In the genomic region with DNA sequence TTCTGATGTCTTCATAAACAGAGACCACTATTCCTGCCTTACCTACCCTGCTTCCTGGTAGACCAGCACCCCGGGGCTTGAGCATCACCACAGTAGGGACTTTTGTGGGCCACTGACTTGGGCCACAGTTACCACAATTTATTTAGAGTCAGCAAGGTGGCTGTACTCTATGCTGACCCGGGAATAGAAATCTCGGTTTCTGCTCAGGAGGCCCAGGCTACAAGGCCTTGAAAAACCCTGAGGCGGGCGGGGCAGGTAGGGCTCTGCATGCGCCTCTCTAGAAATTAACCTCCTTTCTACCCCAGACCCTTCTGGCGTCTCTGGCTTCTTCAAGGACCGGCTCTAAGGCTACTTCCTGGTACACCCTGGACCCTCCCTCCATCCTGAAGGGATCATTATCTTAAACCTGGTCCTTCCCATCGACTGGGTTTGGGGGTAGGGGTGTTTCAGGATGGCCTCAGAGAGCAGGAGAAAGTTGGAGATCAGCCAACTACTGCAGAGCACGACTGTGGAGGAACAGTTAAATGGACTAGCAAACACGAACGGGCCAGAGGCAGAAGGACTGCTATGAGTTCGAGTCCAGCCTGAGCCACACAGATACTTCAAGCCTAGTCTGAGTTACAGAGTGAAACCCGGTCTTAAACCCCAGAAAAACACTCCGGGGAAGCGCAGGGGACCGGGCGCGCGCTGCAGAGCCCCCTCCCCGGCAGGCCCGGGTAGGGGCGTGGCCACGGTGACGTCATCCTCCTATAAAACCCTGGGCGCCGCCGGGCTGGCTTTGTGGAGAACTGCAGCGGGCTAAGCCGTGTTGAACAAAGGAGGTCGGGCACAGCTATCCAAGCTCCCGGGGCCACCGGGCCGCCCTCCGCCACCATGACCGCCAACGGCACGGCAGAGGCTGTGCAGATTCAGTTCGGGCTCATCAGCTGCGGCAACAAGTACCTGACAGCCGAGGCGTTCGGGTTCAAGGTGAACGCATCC, we compare ENCODE assay signal across 8 mouse cellular contexts. TPM values are rescaled to one million over a fixed set of nuclear protein-coding genes. Genes with fewer than 3 reads are reported as not detected.
DNase-seq lines count a peak whose midpoint lies in the region; ATAC-seq and TF ChIP-seq lines count a peak whose summit lies in the region.

A gene (plus strand): TSS at position 768 of the 981 bp plus-strand sequence.

- no peaks in the 10 kb centered on the region for H3K36me3 ChIP-seq in embryonic facial prominence, embryonic 15.5 days
- H3K36me3 ChIP-seq in heart, embryonic 10.5 days = peaks cover 13% of the 10 kb centered on the region; the same call in 1 of the 2 replicates
- H3K36me3 ChIP-seq in kidney, embryonic 14.5 days (ENCODE audit: control insufficient read depth, insufficient read depth, low read length) = peaks cover 2% of the 10 kb centered on the region; the same call in 1 of the 2 replicates
- no peaks in the 10 kb centered on the region for H3K36me3 ChIP-seq in limb, embryonic 15.5 days
- no peaks in the 10 kb centered on the region for H3K36me3 ChIP-seq in myocyte (ENCODE audit: control insufficient read depth, insufficient read depth)
- no peaks in the 10 kb centered on the region for H3K36me3 ChIP-seq in stomach, embryonic 16.5 days (ENCODE audit: control insufficient read depth, insufficient read depth, low read length)

- peak within 1 kb of the TSS; percentile 92 for H3ac ChIP-seq in myocyte (ENCODE audit: control insufficient read depth, insufficient read length)

- no peak; the same call in 1 of the 2 replicates for TF ChIP-seq POLR2A in bone marrow, adult 2 months (IDR thresholded peaks at IDR 0.05; ENCODE audit: borderline replicate concordance, control insufficient read depth, low read depth, low read length)
- TF ChIP-seq POLR2A in myocyte (IDR thresholded peaks at IDR 0.05; ENCODE audit: insufficient read length, low read depth) = peak; percentile 93

- DNase-seq in B cell, adult 2 months = peak; percentile 63 to 65
- peak; percentile 92 for DNase-seq in heart, embryonic 10.5 days (ENCODE audit: low spot score)

- WGBS in bone marrow, adult 2 months = 15% methylated on average over 44 of the region's 44 CpGs
- WGBS in embryonic facial prominence, embryonic 15.5 days = 6% methylated on average over 44 of the region's 44 CpGs
- 7% methylated on average over 44 of the region's 44 CpGs for WGBS in heart, embryonic 10.5 days
- WGBS in kidney, embryonic 14.5 days = 8% methylated on average over 44 of the region's 44 CpGs
- 8% methylated on average over 44 of the region's 44 CpGs for WGBS in limb, embryonic 15.5 days
- 8% methylated on average over 44 of the region's 44 CpGs for WGBS in stomach, embryonic 16.5 days

- H3K9ac ChIP-seq in embryonic facial prominence, embryonic 15.5 days = peak within 1 kb of the TSS; percentile 86
- peak within 1 kb of the TSS; percentile 95 for H3K9ac ChIP-seq in kidney, embryonic 14.5 days (ENCODE audit: low read depth, low read length)
- H3K9ac ChIP-seq in limb, embryonic 15.5 days = peak within 1 kb of the TSS; percentile 85
- H3K9ac ChIP-seq in stomach, embryonic 16.5 days (ENCODE audit: low read length) = peak within 1 kb of the TSS; percentile 96

- no peaks in the 10 kb centered on the region for H3K9me3 ChIP-seq in embryonic facial prominence, embryonic 15.5 days (replicated peaks)
- no peaks in the 10 kb centered on the region for H3K9me3 ChIP-seq in heart, embryonic 10.5 days
- no peaks in the 10 kb centered on the region for H3K9me3 ChIP-seq in kidney, embryonic 14.5 days (ENCODE audit: control insufficient read depth, low read length)
- H3K9me3 ChIP-seq in limb, embryonic 15.5 days = no peaks in the 10 kb centered on the region
- H3K9me3 ChIP-seq in stomach, embryonic 16.5 days (replicated peaks; ENCODE audit: control insufficient read depth, low read length) = no peaks in the 10 kb centered on the region

- peak; percentile 68 for ATAC-seq in embryonic facial prominence, embryonic 15.5 days (ENCODE audit: insufficient number of reproducible peaks, low FRiP score, low TSS enrichment, low read depth)
- ATAC-seq in kidney, embryonic 14.5 days (ENCODE audit: low FRiP score, low TSS enrichment) = peak; percentile 70
- peak; percentile 68 for ATAC-seq in limb, embryonic 15.5 days (ENCODE audit: insufficient number of reproducible peaks, low FRiP score, low TSS enrichment, low read depth)
- peak; percentile 70 for ATAC-seq in stomach, embryonic 16.5 days (ENCODE audit: insufficient read depth, low FRiP score)

- H3K27ac ChIP-seq in bone marrow, adult 2 months (ENCODE audit: control insufficient read depth, insufficient read depth, low read depth, low read length, poor library complexity) = peak within 1 kb of the TSS; percentile 24; the same call in 1 of the 2 replicates
- peak within 1 kb of the TSS; percentile 98 for H3K27ac ChIP-seq in embryonic facial prominence, embryonic 15.5 days (replicated peaks)
- peak within 1 kb of the TSS; percentile 96 for H3K27ac ChIP-seq in heart, embryonic 10.5 days
- H3K27ac ChIP-seq in kidney, embryonic 14.5 days (ENCODE audit: low read depth, low read length) = peak within 1 kb of the TSS; percentile 99
- peak within 1 kb of the TSS; percentile 98 for H3K27ac ChIP-seq in limb, embryonic 15.5 days
- peak within 1 kb of the TSS; percentile 99 for H3K27ac ChIP-seq in stomach, embryonic 16.5 days (ENCODE audit: low read length)

- H3K4me3 ChIP-seq in bone marrow, adult 2 months (replicated peaks; ENCODE audit: control insufficient read depth, low read depth, low read length) = peak within 1 kb of the TSS; percentile 26
- H3K4me3 ChIP-seq in embryonic facial prominence, embryonic 15.5 days (replicated peaks) = peak within 1 kb of the TSS; percentile 75
- peak within 1 kb of the TSS; percentile 78 for H3K4me3 ChIP-seq in heart, embryonic 10.5 days
- H3K4me3 ChIP-seq in kidney, embryonic 14.5 days (ENCODE audit: low read length) = peak within 1 kb of the TSS; percentile 72
- peak within 1 kb of the TSS; percentile 78 for H3K4me3 ChIP-seq in limb, embryonic 15.5 days
- H3K4me3 ChIP-seq in myocyte = peak within 1 kb of the TSS; percentile 97
- H3K4me3 ChIP-seq in stomach, embryonic 16.5 days (replicated peaks; ENCODE audit: low read length) = peak within 1 kb of the TSS; percentile 88

- H3K4me2 ChIP-seq in embryonic facial prominence, embryonic 15.5 days (replicated peaks) = peak within 1 kb of the TSS; percentile 88
- H3K4me2 ChIP-seq in kidney, embryonic 14.5 days (replicated peaks; ENCODE audit: low read depth, low read length) = peak within 1 kb of the TSS; percentile 81
- peak within 1 kb of the TSS; percentile 89 for H3K4me2 ChIP-seq in limb, embryonic 15.5 days
- peak within 1 kb of the TSS; percentile 94 for H3K4me2 ChIP-seq in myocyte (ENCODE audit: low read depth)
- peak within 1 kb of the TSS; percentile 61 for H3K4me2 ChIP-seq in stomach, embryonic 16.5 days (ENCODE audit: low read depth, low read length)

- H3K4me1 ChIP-seq in bone marrow, adult 2 months (ENCODE audit: control insufficient read depth, insufficient read depth, low read length) = no peaks in the 10 kb centered on the region
- peaks cover 41% of the 10 kb centered on the region for H3K4me1 ChIP-seq in embryonic facial prominence, embryonic 15.5 days
- H3K4me1 ChIP-seq in heart, embryonic 10.5 days = peaks cover 63% of the 10 kb centered on the region
- peaks cover 16% of the 10 kb centered on the region for H3K4me1 ChIP-seq in kidney, embryonic 14.5 days (ENCODE audit: control insufficient read depth, insufficient read depth, low read length)
- peaks cover 39% of the 10 kb centered on the region for H3K4me1 ChIP-seq in limb, embryonic 15.5 days
- peaks cover 29% of the 10 kb centered on the region for H3K4me1 ChIP-seq in stomach, embryonic 16.5 days (ENCODE audit: control insufficient read depth, insufficient read depth, low read length)

- no peak for TF ChIP-seq CTCF in bone marrow, adult 2 months (IDR thresholded peaks at IDR 0.05; ENCODE audit: control insufficient read depth, insufficient read depth, low read length)

- H3K27me3 ChIP-seq in embryonic facial prominence, embryonic 15.5 days = no peaks in the 10 kb centered on the region
- 0 out of 2 replicates have a peak, but pooled peaks cover 4% of the 10 kb centered on the region for H3K27me3 ChIP-seq in heart, embryonic 10.5 days (ENCODE audit: insufficient read depth, poor library complexity, severe bottlenecking)
- no peaks in the 10 kb centered on the region for H3K27me3 ChIP-seq in kidney, embryonic 14.5 days (ENCODE audit: control insufficient read depth, insufficient read depth, low read length)
- no peaks in the 10 kb centered on the region for H3K27me3 ChIP-seq in limb, embryonic 15.5 days
- no peaks in the 10 kb centered on the region for H3K27me3 ChIP-seq in myocyte (ENCODE audit: control insufficient read depth, insufficient read depth, insufficient read length)
- H3K27me3 ChIP-seq in stomach, embryonic 16.5 days (ENCODE audit: control insufficient read depth, insufficient read depth, low read length) = no peaks in the 10 kb centered on the region

- H3K79me2 ChIP-seq in myocyte (ENCODE audit: control insufficient read depth, insufficient read depth) = peaks cover 43% of the 10 kb centered on the region

TF ChIP-seq in myocyte, 11 proteins besides CTCF, POLR2A, EP300 and RAD21:
- TF ChIP-seq POLR2AphosphoS2 (IDR thresholded peaks at IDR 0.05; ENCODE audit: insufficient read length, low read depth) (peak; percentile 93), CEBPB (IDR thresholded peaks at IDR 0.05; ENCODE audit: insufficient read depth, poor library complexity, severe bottlenecking) (no peak), REST (IDR thresholded peaks at IDR 0.05; ENCODE audit: insufficient read depth, insufficient read length) (peak; percentile 1)

RNA-seq across cellular contexts. Expression of the gene that starts here (rescaled TPM):
- polyA plus RNA-seq in bone marrow, adult 2 months (2011; ENCODE audit: insufficient read depth, insufficient read length, low replicate concordance, missing spikeins) = 6.4 and 15.2 TPM in 2 replicates
- polyA plus RNA-seq in embryonic facial prominence, embryonic 15.5 days (2015; fragmentation: Nextera tagmentation; extraction: Ambion mirVana) = 328 TPM in 2 replicates
- 254 and 329 TPM in 2 replicates for polyA plus RNA-seq in heart, embryonic 10.5 days (2016; fragmentation: Nextera tagmentation; extraction: Ambion mirVana)
- 312 and 390 TPM in 2 replicates for polyA plus RNA-seq in kidney, embryonic 14.5 days (2014; fragmentation: Nextera tagmentation; extraction: Ambion mirVana)
- 308 and 341 TPM in 2 replicates for polyA plus RNA-seq in limb, embryonic 15.5 days (2015; fragmentation: Nextera tagmentation; extraction: Ambion mirVana)
- 180 TPM for polyA plus RNA-seq in myocyte (2012; fragmentation: generic; extraction: Trizol)
- polyA plus RNA-seq in stomach, embryonic 16.5 days (2015; fragmentation: Nextera tagmentation; extraction: Ambion mirVana) = 161 and 176 TPM in 2 replicates

Comparison
In these comparisons a context has a peak if more than half of its experiments do, and no peak if none do; other contexts are left out.
1. Peak in every context shown above with its lines: DNase-seq, ATAC-seq, H3K4me3 ChIP-seq and H3K27ac ChIP-seq.
2. RNA of the gene that starts here (polyA plus RNA-seq): 312 to 390 TPM in kidney, embryonic 14.5 days, 254 to 329 TPM in heart, embryonic 10.5 days, 328 TPM in embryonic facial prominence, embryonic 15.5 days, 308 to 341 TPM in limb, embryonic 15.5 days, 180 TPM in myocyte (single experiment) and 161 to 176 TPM in stomach, embryonic 16.5 days; 6.4 to 15.2 TPM in bone marrow, adult 2 months; every median in the first group is over 10 times any median in the second.
3. H3K27ac ChIP-seq: peak in every context shown above with its lines; median percentile 99 in kidney, embryonic 14.5 days; 99 in stomach, embryonic 16.5 days; 98 in embryonic facial prominence, embryonic 15.5 days; 98 in limb, embryonic 15.5 days; 96 in heart, embryonic 10.5 days; 24 in bone marrow, adult 2 months.
4. H3K4me3 ChIP-seq: peak in every context shown above with its lines; median percentile 97 in myocyte; 88 in stomach, embryonic 16.5 days; 78 in heart, embryonic 10.5 days; 78 in limb, embryonic 15.5 days; 75 in embryonic facial prominence, embryonic 15.5 days; 72 in kidney, embryonic 14.5 days; 26 in bone marrow, adult 2 months.